Mouse (Mus musculus) cerebellum, adult (tissue): ENCODE results near the gene Ust.
A peak's percentile ranks its signal among the peaks of the same experiment; 100 is the strongest.

Experiments used
- ATAC-seq: cut with Nextera tagmentation; 2 replicates; pipeline ENCODE4 v1.9.2; 2017; ENCODE audit warnings: mild to moderate bottlenecking, moderate library complexity, mixed read lengths; ENCODE audit not compliant: insufficient number of reproducible peaks, low FRiP score, low TSS enrichment

Gene Ust

DNA sequence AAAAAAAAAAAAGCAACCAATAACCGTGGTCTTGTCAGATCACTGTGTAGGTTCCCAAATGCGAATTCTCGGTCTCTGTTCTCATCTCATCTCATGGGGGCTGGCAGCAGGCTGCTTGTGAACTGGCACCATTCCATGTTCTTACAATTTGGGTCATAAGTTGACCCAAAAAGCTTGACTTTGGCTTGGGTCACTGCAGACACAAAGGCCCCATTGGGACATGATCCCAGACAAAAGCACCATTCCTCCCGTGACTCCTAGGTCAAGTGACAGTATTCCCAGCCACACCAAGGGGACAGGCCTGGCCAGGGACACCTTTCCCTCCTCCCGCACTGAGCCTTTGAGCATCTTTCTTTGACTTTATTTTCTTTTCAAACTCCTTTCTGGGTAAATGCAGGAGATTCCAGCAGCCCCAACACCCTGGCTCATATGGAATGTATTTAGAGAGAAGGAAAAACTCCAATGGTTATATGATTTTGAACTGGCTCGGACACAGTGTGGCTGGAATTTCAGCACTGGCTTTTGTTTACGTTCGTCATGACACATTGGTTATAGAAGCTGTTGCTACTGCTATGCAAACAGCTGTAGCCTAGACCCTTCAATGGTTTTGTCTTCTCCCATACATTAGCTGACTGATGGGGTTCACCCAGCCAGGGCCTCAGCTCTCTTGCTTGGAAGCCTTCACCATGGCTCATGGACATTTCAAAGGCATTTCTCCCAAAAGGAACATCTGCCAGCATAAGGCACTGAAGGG lies 285.3 kb downstream of the Ust start:
- no peak for ATAC-seq

DNA sequence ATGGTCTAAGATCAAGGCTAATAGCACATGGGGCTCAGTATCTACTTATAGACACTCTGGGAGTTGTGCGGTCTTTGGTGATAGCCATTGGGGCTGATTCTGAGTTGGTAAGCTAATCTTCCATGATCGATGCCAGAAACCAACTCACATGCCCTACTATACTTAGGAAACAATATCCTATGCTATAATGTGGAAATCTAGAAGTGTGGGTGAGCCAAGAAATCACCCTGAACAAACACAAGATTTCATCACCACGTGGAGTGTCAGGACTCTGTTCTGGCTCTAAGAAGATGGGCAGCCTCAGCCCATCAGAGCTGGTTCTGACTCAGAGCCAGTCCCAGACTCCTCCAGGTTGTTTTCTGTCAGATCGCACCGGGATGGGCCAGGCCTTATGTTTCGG lies 286.1 kb downstream of the Ust start:
- no peak for ATAC-seq

DNA sequence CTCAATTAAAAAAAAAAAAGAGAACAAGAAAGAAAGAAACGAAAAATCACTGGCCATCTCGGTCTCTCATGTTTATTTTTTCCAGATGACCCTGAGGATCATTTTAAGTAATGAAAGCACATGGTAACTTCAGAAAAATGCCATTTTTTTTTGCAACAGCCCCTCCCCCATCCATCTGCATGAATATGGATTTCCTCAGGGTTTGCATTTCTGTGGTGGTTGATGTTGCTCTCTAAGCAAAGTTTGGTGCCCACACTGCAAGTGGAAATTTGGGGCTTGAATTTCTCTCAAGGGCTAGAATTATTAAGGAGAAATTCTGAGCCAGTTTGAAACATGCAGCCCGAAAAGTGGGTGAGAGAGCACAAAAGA lies 290.3 kb downstream of the Ust start:
- ATAC-seq = no peak

DNA sequence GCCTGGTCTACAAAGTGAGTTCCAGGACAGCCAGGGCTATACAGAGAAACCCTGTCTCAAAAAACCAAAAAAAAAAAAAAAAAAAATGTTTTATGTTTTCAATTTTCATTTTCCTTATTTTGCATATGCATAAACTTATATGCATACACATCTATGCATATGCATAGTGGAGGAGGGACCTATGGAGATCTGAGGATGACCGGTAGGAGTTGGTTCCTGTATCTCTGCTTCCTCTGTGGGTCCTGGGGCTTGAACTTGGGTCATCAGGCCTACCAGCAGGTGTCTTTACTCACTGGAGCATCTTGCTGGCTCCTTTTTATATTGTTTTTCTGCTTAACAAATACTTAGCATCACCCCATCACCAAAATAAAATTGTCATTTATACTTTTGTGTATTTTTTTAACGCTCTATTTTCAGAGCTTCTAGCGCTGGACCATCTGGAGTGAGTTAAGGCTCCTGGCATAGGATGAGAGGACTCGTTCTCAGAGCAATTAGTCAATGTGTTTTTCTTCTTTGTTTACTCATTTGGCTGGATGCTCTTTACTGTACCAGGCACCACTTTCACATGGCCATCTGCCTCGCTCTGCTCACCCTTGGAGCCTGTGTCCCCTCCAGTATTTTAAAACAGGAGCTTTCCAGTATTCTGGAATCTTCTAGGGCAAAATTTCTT lies 290.8 kb downstream of the Ust start:
- peak; percentile 94 for ATAC-seq

DNA sequence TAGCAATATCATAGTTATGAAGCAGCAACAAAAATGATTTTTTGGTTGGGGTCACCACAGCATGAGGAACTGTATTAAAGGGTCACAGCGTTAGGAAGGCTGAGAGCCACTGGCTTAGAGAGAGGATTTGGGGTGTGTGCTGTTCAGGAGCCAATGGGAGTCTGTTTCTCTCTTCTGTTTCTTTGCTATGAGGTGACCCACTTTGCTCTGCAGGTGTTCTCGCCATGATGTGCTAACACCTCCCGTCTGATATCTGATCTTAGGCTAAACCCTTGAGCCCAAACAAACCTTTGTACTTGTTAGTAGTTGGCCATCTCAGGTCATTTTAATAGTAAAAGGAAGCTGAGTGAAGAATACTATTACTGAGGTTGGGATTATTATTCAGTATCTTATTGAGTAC lies 292.0 kb downstream of the Ust start:
- no peak for ATAC-seq

DNA sequence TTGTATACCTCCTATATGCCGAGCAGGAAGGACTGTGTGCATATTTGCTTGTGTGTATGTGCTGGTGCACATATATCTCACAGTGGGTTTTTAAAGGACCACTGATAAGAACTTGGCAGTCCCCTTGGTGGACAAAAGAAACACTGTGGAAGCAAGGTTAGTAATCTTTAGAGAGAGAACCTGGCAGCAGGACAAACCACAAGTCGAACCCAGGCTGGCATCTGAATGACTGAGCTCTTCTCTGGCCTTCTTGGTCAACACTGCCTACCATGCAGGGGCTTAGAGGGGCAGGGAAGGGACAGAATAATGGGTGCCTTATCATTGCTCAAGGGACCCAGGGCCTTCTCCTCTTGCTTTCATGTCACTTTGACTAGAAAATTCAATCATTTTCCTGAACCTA lies 294.0 kb downstream of the Ust start:
- ATAC-seq = no peak

DNA sequence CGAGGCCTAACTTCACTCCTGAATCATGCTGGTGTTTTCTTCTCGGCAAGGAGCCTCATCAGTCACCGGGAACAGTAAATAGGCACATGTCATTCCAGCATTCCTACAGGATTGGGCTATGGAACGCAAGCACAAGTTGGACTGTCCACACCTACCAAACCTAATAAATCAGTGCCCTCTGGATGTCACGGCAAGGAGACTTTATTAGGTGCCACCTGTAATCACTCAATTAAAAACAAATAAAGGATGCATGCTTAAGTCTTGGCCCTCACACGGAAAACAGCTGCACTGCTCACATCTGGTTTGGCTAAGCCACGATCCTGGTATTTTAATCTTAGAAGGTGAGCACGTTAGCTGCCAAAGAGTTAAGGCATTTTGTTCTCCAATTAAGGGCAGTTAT lies 294.6 kb downstream of the Ust start:
- ATAC-seq = no peak

DNA sequence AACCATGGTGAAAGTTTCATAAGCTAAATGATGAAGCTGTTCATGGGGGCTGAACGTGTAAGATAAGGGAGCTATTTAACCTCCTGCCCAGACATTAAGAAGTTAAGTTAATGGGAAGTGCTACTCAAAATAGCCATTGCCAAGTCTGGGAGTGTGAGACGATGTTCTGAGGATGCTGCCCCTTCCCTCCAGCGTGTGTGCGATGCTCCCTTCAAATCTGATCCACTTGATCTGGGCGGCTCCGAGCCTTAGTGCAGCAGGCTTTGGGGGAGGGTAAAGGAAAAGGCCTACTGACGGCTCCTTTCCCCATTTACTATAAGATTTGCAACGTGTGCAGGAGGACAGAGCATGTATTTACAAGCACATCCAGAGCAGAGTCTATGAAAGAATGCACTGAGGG lies 301.7 kb downstream of the Ust start:
- ATAC-seq = no peak

DNA sequence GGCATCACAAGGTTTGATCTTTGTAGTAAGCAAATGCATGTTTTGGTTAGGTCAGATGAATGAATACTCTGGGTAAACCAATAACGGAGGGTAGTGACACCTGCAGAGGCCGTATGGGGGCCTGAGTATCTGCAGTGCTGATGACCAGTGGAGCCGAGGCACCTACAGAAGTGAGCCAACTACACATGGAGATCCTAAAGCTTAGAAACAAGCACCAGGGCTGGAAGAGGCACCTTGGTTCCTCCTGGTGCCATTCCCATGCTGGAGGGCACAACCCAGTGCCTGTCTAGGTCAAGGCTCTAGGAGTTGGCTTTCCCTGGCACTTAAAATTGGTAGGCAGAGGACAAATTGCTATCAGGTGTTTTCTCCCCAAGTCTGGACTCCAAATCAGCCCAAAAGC lies 303.4 kb downstream of the Ust start:
- no peak for ATAC-seq

DNA sequence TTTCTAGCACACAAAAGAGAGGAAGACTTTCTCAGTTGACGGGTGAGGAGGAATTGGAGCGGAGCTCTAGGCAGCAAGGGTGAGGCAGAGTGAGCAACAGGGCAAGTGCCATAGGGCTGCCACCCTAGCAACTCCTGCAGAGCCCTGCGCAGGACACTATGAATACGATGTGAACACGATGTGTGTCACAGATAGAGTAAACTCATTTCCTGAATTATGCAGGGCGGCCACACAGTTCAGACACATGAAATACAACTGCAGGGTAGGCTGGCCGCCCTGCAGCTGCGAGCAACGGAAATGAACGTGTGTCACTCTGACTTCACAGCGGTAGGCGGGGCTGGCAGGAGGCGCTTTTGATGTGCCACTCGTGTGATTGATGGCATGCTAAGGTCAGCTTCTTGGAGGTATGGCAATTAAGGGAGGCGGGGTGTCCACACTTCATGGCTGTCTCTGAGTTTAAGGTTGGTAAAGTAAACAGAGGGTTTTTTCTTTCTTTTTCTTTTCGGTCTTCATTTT lies 304.7 kb downstream of the Ust start:
- no peak for ATAC-seq

DNA sequence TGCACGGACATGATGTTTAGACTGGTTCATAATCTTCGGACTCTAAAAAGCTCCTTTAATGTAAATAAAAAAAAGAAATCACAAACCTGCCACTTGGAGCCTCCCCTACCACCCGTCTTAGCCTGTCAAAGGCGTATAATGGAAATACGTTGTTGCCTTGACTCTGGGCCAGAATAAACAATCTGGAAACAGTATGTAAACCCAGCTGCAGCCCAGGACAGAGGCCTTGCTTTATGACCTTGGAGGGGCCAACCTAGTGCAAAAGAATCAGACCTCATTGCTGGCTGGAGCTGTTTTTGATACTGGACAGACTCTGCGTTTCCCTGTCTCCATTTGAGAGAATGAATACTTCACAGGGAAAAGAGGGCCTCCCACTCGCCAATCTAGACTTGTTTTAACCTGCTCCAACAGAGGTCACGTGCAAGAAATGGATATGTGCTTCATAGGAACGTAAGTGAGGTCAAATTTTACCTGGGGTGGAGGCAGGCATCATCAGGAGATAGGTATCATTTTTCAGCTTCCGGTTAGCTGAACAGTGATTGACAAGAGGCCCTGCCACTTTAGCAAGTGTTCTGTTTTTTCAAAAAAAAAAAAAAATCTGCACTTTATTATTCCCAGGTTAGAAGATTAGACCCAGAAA lies 305.2 kb downstream of the Ust start:
- no peak for ATAC-seq

DNA sequence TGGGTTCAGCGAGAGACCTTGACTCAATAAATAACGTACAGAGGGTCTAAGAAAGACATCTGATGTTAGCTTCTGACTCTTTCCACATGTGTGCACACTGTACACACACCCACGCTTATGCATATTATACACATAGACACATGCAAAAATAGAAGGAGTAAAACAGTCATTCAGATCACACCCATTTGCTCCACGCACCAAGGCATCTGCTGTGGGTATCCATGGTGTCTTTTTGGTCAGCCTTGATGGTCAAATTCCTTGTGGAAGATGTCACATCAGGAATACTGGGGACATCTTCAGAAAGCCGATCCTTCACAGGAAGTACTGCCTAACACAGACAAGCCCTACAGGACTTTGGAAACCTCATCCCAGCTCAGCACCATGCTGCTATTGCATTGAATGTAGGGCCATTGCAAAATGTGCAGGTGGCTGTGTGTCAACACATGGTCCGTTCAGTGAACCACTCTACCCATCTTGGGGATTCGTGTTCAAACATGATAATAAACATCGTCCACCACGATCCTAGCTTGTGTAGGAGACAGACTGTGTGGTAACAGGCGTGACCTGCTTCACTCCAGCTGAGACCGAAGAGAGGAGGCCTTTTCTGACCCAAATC lies 305.9 kb downstream of the Ust start:
- no peak for ATAC-seq

DNA sequence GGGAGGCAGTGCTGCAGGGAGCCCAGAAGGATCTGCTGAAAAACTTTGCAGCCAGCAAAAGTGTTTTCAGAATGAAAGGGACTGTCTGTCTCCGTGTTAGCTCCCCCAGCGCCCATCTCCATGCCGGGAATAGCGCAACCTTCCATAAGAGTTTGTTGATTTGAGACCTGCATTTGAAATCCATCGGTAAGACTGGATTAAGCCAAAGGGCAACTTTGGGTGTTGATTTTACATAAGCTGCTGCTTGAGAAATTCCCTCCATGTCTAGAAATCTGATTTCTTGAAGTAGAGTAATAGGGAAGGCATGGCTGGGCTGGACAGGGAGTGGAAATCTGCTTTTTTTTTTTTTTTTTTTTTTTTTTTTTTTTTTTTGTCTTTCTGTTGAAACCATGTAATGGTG lies 306.9 kb downstream of the Ust start:
- ATAC-seq = no peak

DNA sequence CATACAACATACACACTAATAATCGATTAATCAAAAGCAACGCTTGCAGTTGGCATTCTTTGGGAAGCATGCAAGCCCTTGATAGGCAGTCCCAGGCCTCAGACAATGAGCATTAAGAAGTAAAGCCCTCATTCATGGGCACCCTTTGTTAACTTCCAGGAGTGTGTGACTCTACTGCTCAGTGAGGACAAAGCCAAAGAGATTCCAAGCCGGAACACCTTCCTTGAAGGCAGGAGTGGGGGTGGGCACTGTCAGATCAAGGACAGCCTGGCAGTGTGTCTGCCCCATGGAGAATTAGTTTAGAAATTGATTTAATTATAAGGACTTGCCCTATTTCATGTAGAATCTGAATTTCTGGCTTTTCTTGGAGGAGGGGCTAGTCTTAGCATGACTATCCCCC lies 308.3 kb downstream of the Ust start:
- no peak for ATAC-seq

DNA sequence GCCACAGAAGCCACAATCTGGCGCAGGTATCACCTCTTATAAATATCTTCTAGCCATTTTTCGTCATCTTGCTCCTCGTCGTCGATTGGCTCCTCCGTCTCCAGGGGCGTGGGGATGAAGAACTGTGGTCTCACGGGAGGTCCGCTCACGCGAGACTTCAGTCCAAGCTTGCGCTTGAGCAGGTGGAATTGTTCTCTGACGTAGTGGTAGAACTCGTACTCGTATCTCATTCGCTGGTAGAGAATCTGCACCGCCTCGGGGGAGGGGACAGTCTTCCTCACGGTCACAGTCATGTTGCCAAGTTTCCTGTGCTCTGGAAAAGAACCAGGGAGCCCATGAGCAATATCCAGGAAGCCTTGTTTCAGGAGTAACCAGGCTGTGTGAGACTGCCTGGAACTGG lies 311.3 kb downstream of the Ust start:
- ATAC-seq = no peak

DNA sequence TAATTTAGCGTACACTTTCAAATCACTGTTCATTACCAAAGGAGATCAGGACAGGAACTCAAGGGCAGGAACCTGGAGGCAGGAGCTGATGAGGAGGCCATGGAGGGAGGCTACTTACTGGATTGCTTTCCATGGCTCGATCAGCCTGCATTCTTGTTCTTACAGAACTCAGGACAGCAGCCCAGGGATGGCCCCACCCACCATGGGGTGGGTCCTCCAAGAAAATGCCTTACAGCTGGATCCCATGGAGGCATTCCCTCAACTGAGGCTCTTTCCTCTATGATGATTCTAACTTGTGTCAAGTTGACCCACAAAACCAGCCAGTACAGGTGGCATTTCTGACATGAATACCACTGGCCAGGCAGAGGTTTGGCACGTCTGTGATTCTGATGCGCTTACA lies 314.9 kb downstream of the Ust start:
- no peak for ATAC-seq

DNA sequence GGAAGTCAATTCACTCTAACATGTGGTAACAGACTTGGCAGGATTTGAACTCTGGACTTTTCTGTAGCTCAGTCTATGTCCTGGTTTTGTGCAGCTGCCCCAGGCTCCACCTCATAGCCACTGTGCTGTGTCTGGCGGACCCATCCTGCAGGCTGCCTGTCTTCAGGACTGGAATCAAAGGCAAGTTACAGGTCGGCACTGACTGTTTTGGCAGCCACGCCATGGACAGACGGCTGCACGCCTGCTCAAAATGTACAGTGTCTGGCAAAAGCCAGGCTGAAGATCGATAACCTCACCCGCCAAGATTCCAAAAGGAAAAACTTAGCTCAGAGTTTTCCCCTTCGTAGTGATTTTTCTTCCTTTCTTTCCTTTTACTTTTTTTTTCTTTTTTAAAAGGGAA lies 318.8 kb downstream of the Ust start:
- ATAC-seq = no peak

DNA sequence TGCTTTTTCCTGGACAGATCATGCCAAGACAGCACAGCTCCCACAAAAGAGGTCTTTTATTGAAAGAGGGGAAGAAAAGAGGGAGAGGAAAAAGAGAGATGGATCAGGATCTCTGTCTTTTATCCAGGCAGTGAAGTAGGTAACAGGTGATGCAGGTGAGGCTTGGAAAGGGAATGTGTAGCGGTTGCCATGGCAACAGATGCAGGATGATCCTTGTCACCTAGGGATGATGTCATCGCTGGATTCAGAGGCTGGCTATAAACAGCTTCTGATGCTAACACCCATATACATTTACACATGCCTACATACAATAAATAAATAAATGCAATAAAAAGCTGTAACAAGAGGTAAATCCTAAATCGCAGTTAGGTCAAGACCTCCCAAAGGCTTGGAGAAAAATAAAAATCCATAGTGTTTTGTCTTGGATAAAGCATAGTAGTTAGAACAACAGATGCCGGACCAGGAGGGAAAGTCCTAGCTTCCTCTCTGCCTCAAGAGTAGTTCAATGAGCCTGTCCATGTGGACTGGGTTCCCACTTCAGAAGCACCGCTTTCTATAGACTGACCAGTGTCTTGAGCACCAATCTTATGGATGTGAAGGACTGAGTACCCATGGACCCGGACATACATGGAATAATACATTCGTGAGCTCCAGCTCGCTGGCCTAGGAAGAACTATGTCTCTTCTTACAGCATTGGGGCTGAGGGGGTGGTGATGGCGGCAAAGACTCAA lies 319.4 kb downstream of the Ust start:
- no peak for ATAC-seq

DNA sequence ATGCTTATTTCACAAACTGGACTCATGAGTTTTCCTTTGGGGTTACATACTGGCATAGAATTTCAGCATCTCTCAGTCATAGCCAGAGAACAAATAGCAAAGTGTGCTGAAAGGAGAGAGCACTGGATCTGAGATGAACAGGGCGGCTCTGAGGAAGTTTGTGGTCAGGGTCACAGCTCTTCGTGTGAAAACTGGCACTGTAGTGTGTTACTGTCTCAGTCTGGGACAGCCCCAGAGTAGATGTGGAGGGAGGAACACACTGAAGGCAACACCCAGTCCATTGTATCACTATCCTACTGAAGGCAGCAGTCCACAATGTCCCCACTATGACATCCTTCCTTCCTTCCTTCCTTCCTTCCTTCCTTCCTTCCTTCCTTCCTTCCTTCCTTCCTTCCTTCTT lies 321.0 kb downstream of the Ust start:
- ATAC-seq = no peak

DNA sequence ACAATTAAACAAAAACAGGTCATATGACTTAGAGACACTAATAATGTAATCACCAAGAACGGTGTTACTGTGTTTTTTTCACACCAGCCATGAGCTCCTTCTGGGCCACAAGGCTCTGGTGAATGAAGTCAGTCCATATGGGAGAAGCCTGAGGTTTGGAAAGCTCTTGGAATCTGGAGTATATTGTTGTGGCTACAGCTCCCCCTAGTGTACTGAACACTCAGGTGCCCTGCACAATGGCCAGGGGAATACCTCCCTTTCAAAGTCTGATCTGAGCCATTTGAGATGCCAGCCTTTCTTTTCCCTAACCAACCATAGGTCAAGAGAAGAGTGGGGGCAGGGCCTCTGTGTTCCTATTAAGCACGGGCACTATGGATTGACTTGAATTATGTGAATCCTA lies 322.3 kb downstream of the Ust start:
- peak; percentile 86 for ATAC-seq

DNA sequence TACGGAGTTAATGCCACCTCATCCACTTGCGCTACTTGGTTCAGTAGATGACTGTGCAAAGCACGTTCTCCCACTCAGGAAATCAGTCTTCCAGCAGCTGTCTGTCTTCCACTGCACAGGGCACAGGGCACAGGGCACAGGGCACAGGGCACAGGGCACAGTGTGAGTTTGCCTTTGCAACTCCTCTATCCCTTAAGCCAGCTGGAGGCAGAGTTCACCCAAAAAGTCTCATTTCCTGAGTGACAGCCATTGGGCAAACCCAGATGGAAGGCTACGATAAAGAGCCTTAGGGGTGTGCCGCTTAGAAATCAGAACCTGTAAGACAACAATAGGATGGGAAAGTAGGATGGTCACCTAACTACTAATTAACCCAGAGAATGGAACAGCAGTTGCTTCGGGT lies 322.9 kb downstream of the Ust start:
- ATAC-seq = no peak
